Mouse (Mus musculus): ENCODE measurements at regions not wholly inside any gene's neighbourhood (a gene's known extent, or its start where the extent isn't known, plus 50 kb on each side); places are given as distances from the start of the nearest gene placed in this dataset.

GRCm38 (mm10) chr9:68188921-68189320 lies 348.7 kb downstream of the Vps13c start:
- DNase-seq = peak; percentile 79
- no peak for TF ChIP-seq CTCF (conservative IDR thresholded peaks at IDR 0.05; ENCODE audit: insufficient read depth, insufficient read length, low read depth, low read length)
- TF ChIP-seq POLR2A (IDR thresholded peaks at IDR 0.05; ENCODE audit: low read depth, low read length) = no peak
- Histone ChIP-seq H3K4me3 (ENCODE audit: insufficient read depth, low read depth, low read length) (no peak overlapping the region), H3K4me1 (ENCODE audit: control insufficient read depth, insufficient read depth, low read length) (no peaks in the 10 kb centered on the region), H3K27me3 (replicated peaks; ENCODE audit: control insufficient read depth, insufficient read depth, low read length) (no peaks in the 10 kb centered on the region), H3K36me3 (ENCODE audit: control insufficient read depth, insufficient read depth, low read length) (no peaks in the 10 kb centered on the region), H3K27ac (ENCODE audit: insufficient read depth, low read depth, low read length) (no peak overlapping the region)

GRCm38 (mm10) chr9:68199831-68200230 lies 359.6 kb downstream of the Vps13c start:
- 85% methylated on average over 4 of the region's 4 CpGs for WGBS
- H3K27me3 ChIP-seq (replicated peaks; ENCODE audit: control insufficient read depth, insufficient read depth, low read length) = no peaks in the 10 kb centered on the region

GRCm38 (mm10) chr9:68201031-68201430 lies 360.8 kb downstream of the Vps13c start:
- H3K4me3 ChIP-seq (ENCODE audit: insufficient read depth, low read depth, low read length) = no peak overlapping the region
- no peaks in the 10 kb centered on the region for H3K27me3 ChIP-seq (replicated peaks; ENCODE audit: control insufficient read depth, insufficient read depth, low read length)
- H3K4me1 ChIP-seq (ENCODE audit: control insufficient read depth, insufficient read depth, low read length) = no peaks in the 10 kb centered on the region
- no peak for DNase-seq
- H3K36me3 ChIP-seq (ENCODE audit: control insufficient read depth, insufficient read depth, low read length) = no peaks in the 10 kb centered on the region
- 78% methylated on average over 5 of the region's 5 CpGs for WGBS
- no peak overlapping the region for H3K27ac ChIP-seq (ENCODE audit: insufficient read depth, low read depth, low read length)
- TF ChIP-seq CTCF (conservative IDR thresholded peaks at IDR 0.05; ENCODE audit: insufficient read depth, insufficient read length, low read depth, low read length) = no peak
- TF ChIP-seq POLR2A (IDR thresholded peaks at IDR 0.05; ENCODE audit: low read depth, low read length) = no peak

More at GRCm38 (mm10) chr9:68199831-68200230, 359.6 kb downstream of the Vps13c start:
- no peak for DNase-seq
- TF ChIP-seq POLR2A (IDR thresholded peaks at IDR 0.05; ENCODE audit: low read depth, low read length) (no peak), CTCF (conservative IDR thresholded peaks at IDR 0.05; ENCODE audit: insufficient read depth, insufficient read length, low read depth, low read length) (no peak)
- no peaks in the 10 kb centered on the region for H3K4me1 ChIP-seq (ENCODE audit: control insufficient read depth, insufficient read depth, low read length)
- H3K36me3 ChIP-seq (ENCODE audit: control insufficient read depth, insufficient read depth, low read length) = no peaks in the 10 kb centered on the region
- no peak overlapping the region for H3K4me3 ChIP-seq (ENCODE audit: insufficient read depth, low read depth, low read length)
- no peak overlapping the region for H3K27ac ChIP-seq (ENCODE audit: insufficient read depth, low read depth, low read length)

GRCm38 (mm10) chr9:68225694-68226093 lies 385.5 kb downstream of the Vps13c start:
- no peak for DNase-seq
- no peak overlapping the region for H3K27ac ChIP-seq (ENCODE audit: insufficient read depth, low read depth, low read length)
- H3K4me1 ChIP-seq (ENCODE audit: control insufficient read depth, insufficient read depth, low read length) = no peaks in the 10 kb centered on the region
- no peaks in the 10 kb centered on the region for H3K27me3 ChIP-seq (replicated peaks; ENCODE audit: control insufficient read depth, insufficient read depth, low read length)
- 81% methylated on average over 6 of the region's 6 CpGs for WGBS
- H3K36me3 ChIP-seq (ENCODE audit: control insufficient read depth, insufficient read depth, low read length) = no peaks in the 10 kb centered on the region
- H3K4me3 ChIP-seq (ENCODE audit: insufficient read depth, low read depth, low read length) = no peak overlapping the region
- TF ChIP-seq POLR2A (IDR thresholded peaks at IDR 0.05; ENCODE audit: low read depth, low read length) (no peak), CTCF (conservative IDR thresholded peaks at IDR 0.05; ENCODE audit: insufficient read depth, insufficient read length, low read depth, low read length) (no peak)

GRCm38 (mm10) chr9:68231131-68231530 lies 390.9 kb downstream of the Vps13c start:
- H3K36me3 ChIP-seq (ENCODE audit: control insufficient read depth, insufficient read depth, low read length) = no peaks in the 10 kb centered on the region
- H3K27me3 ChIP-seq (replicated peaks; ENCODE audit: control insufficient read depth, insufficient read depth, low read length) = no peaks in the 10 kb centered on the region
- 88% methylated on average over 3 of the region's 3 CpGs for WGBS
- H3K4me3 ChIP-seq (ENCODE audit: insufficient read depth, low read depth, low read length) = no peak overlapping the region
- TF ChIP-seq CTCF (conservative IDR thresholded peaks at IDR 0.05; ENCODE audit: insufficient read depth, insufficient read length, low read depth, low read length) (no peak), POLR2A (IDR thresholded peaks at IDR 0.05; ENCODE audit: low read depth, low read length) (no peak)
- H3K27ac ChIP-seq (ENCODE audit: insufficient read depth, low read depth, low read length) = no peak overlapping the region
- no peak for DNase-seq
- H3K4me1 ChIP-seq (ENCODE audit: control insufficient read depth, insufficient read depth, low read length) = no peaks in the 10 kb centered on the region

GRCm38 (mm10) chr9:68234979-68235649 lies 394.9 kb downstream of the Vps13c start:
- Histone ChIP-seq H3K4me3 (ENCODE audit: insufficient read depth, low read depth, low read length) (no peak overlapping the region), H3K27ac (ENCODE audit: insufficient read depth, low read depth, low read length) (no peak overlapping the region), H3K4me1 (ENCODE audit: control insufficient read depth, insufficient read depth, low read length) (no peaks in the 10 kb centered on the region), H3K36me3 (ENCODE audit: control insufficient read depth, insufficient read depth, low read length) (no peaks in the 10 kb centered on the region), H3K27me3 (replicated peaks; ENCODE audit: control insufficient read depth, insufficient read depth, low read length) (no peaks in the 10 kb centered on the region)
- TF ChIP-seq CTCF (conservative IDR thresholded peaks at IDR 0.05; ENCODE audit: insufficient read depth, insufficient read length, low read depth, low read length) (no peak), POLR2A (IDR thresholded peaks at IDR 0.05; ENCODE audit: low read depth, low read length) (no peak)
- DNase-seq = no peak
- whole genome bisulfite sequencing = 25% methylated on average over 12 of the region's 12 CpGs

- no peaks in the 10 kb centered on the region for H3K4me1 ChIP-seq (ENCODE audit: control insufficient read depth, insufficient read depth, low read length)
- H3K27me3 ChIP-seq (replicated peaks; ENCODE audit: control insufficient read depth, insufficient read depth, low read length) = no peaks in the 10 kb centered on the region
- H3K4me3 ChIP-seq (ENCODE audit: insufficient read depth, low read depth, low read length) = no peak overlapping the region
- no peak for DNase-seq
- H3K36me3 ChIP-seq (ENCODE audit: control insufficient read depth, insufficient read depth, low read length) = no peaks in the 10 kb centered on the region
- TF ChIP-seq POLR2A (IDR thresholded peaks at IDR 0.05; ENCODE audit: low read depth, low read length) = no peak
- no peak for TF ChIP-seq CTCF (conservative IDR thresholded peaks at IDR 0.05; ENCODE audit: insufficient read depth, insufficient read length, low read depth, low read length)
- H3K27ac ChIP-seq (ENCODE audit: insufficient read depth, low read depth, low read length) = no peak overlapping the region
Measured at GRCm38 (mm10) chr9:68239121-68239520, 398.9 kb downstream of the Vps13c start.
